Mouse (Mus musculus) cerebellum, adult 2 months (tissue): Measurements from ENCODE around the gene Yjefn3.

Source experiments
- CTCF ChIP-seq: fragments of 200-500 bp; IDR thresholded peaks from 2 replicates; pipeline ENCODE4 v1.5.1; 2011; ENCODE audit warnings: low read depth, mild to moderate bottlenecking, control low read depth, low read length, moderate library complexity, borderline replicate concordance; ENCODE audit not compliant: insufficient read depth
- POLR2A ChIP-seq: fragments of 200-500 bp; IDR thresholded peaks from 2 replicates; pipeline ENCODE4 v1.6.1; 2011; ENCODE audit warnings: low read length, control low read depth, borderline replicate concordance; ENCODE audit not compliant: insufficient read depth

GRCm38 (mm10) chr8:69874155-69874554 is 28.4 kb downstream of the Yjefn3 start:
- TF ChIP-seq CTCF (peak; percentile 79), POLR2A (no peak)
